Mouse (Mus musculus) forebrain, embryonic 13.5 days (tissue): Measurements from ENCODE around the gene Zfp773. TPM values are rescaled to one million over a fixed set of nuclear protein-coding genes. Genes with fewer than 3 reads are reported as not detected.
"Not testable (repeated sequence)": the region's sequence is repeated elsewhere in the genome, so short reads cannot be mapped to it uniquely, and the experiment has no call there.

Source experiments
- ATAC-seq: fragments of 200-750 bp; cut with Nextera tagmentation; 2 replicates; pipeline ENCODE4 v1.8.0; 2017
- H3K27ac ChIP-seq: fragments of 300-500 bp; sonication (generic); 2 replicates; pipeline ENCODE4 v1.5.1; 2015; ENCODE audit warnings: inconsistent platforms, mild to moderate bottlenecking, moderate library complexity
- H3K27me3 ChIP-seq: fragments of 300-500 bp; sonication (generic); 2 replicates; pipeline ENCODE4 v1.6.1; 2015; ENCODE audit warnings: mild to moderate bottlenecking, inconsistent platforms
- H3K36me3 ChIP-seq: fragments of 300-500 bp; sonication (generic); 2 replicates; pipeline ENCODE4 v1.6.1; 2015; ENCODE audit warnings: mild to moderate bottlenecking, inconsistent platforms; ENCODE audit not compliant: poor library complexity, severe bottlenecking
- H3K4me1 ChIP-seq: fragments of 300-500 bp; sonication (generic); 2 replicates; pipeline ENCODE4 v1.6.1; 2015; ENCODE audit warnings: inconsistent platforms
- H3K4me2 ChIP-seq: fragments of 300-500 bp; sonication (generic); 2 replicates; pipeline ENCODE4 v1.6.1; 2015; ENCODE audit warnings: inconsistent platforms, mild to moderate bottlenecking, moderate library complexity
- H3K4me3 ChIP-seq: fragments of 300-500 bp; sonication (generic); 2 replicates; pipeline ENCODE4 v1.5.1; 2015; ENCODE audit warnings: mild to moderate bottlenecking, inconsistent platforms
- H3K9ac ChIP-seq: fragments of 300-500 bp; sonication (generic); 2 replicates; pipeline ENCODE4 v1.6.1; 2015; ENCODE audit warnings: mild to moderate bottlenecking, inconsistent platforms
- H3K9me3 ChIP-seq: fragments of 300-500 bp; sonication (generic); replicated peaks from 2 replicates; pipeline ENCODE4 v1.6.1; 2016; ENCODE audit warnings: inconsistent platforms
- WGBS: fragments of 180-500 bp; shearing (Covaris S2); methylation state at CpG from one replicate; pipeline ENCODE4 v1.1.7; 2015; 5-methylcytosine and 5-hydroxymethylcytosine counted together
- polyA plus RNA-seq: library from polyadenylated mRNA; unstranded; fragments of >200 nt; fragmentation: Nextera tagmentation; extraction: Ambion mirVana; gene quantifications from 2 replicates; pipeline ENCODE4 v1.2.1, GENCODE M21; 2015

Gene Zfp773
- polyA plus RNA-seq: 14.3 and 14.8 TPM in 2 replicates

DNA sequence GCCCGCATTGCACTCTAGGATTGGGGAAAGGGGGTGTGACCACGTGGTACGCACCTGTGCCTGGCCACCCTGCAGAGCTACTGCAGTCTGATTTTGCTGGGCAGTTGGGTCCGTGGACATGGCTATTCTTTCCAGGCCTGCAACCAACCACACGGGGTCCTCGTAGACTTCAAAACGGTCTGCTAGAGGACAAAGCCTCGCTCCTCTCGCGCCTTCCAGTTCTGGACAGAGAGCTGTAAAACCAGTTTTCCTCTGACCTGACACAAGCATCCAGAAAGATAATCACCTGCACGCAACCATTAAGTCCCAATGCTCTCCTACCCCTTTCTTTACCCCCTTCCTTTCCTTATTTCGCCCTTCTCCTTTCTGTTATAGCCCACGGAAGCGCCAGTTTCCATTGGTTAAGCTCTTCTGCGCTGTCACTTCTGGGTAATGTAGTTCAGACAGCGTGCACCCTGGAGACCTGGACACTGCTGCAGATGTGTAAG is at the start of gene Zfp773:
Gene Zfp773 (minus strand): TSS at position 377 of the 488 bp plus-strand sequence.
- Histone ChIP-seq H3K27me3 (no peaks in the 10 kb centered on the region), H3K9ac (peak within 1 kb of the TSS; percentile 75), H3K4me2 (peak within 1 kb of the TSS; percentile 65), H3K4me3 (peak within 1 kb of the TSS; percentile 54), H3K9me3 (no peaks in the 10 kb centered on the region), H3K36me3 (peaks cover 24% of the 10 kb centered on the region), H3K27ac (peak within 1 kb of the TSS; percentile 54; the same call in 1 of the 2 replicates), H3K4me1 (peaks cover 14% of the 10 kb centered on the region)
- ATAC-seq: peak; percentile 98
- 6% methylated on average over 16 of the region's 16 CpGs for WGBS

DNA sequence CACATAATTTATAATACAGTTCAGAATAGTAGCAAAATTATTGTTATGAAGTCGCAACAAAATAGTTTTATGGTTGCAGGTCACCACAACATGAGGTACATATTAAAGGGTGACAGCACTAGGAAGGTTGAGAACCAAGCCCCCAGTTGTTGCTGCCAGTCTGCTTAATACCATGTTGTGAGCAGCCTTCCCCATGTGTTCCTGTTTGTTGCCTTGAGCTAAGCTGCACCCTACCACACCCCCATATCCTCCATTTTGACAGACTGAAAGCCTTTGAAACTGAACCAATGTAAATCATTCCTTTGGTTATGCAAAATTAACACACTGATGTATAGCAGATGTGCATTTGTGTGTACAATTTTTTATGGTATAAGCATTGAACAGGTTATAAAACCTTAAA is 49.3 kb upstream of the Zfp773 start:
- WGBS: 90% methylated on average over 1 of the region's 1 CpGs
- Histone ChIP-seq H3K36me3 (peaks cover 29% of the 10 kb centered on the region), H3K9ac (no peak overlapping the region), H3K9me3 (no peaks in the 10 kb centered on the region), H3K4me3 (no peak overlapping the region), H3K4me1 (no peaks in the 10 kb centered on the region), H3K4me2 (no peak overlapping the region), H3K27ac (no peak overlapping the region), H3K27me3 (no peaks in the 10 kb centered on the region)
- ATAC-seq: no peak

DNA sequence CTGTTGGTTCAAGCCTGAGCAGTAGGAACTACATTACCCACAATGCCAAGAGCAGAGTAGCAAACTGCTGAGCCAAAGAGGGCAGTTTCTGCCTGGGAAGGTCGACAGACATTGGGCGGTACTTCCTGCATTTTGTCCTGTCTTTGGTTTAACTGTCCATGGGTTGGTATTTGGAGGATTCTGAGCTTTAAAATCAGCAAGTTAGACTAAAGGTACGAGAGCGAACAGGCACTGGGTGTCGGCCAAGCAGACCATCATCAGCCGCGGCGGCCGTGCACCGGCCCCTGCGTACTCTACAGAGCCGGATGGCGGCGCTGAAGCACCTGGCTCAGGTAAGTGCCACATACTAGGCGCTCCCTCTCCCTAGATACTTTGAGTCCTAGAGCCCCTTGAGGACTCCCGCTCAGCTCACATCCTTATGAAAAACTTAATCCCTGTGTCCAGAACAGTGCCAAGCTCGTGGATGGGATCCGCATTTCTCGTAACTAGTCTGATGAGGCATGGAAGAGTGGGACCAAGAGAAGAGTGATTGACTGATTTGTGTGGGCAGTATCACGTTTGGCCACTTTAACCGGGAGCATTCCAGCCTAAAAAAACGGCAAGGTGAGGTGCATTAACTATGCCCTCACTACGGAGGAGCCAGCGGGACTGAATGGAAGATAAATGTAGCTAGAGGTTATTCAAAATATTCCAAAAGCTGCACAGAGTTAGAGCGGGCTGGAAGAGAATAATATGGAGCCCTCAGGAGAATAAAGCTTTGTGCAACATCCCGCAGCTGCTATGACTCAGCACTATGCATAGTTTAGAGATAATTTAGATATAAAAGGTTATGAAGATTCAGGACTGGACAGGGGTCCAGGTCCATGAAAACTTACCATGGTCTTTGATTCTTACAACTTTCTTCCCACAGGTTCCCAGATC is 34.9 kb upstream of the Zfp773 start, which contains the start of gene Zfp418:
Gene Zfp418 (plus strand): TSS at position 104 of the 921 bp plus-strand sequence.
- Histone ChIP-seq H3K27ac (no peak within 1 kb of the TSS), H3K4me3 (peak within 1 kb of the TSS; percentile 60), H3K9ac (peak within 1 kb of the TSS; percentile 74), H3K27me3 (no peaks in the 10 kb centered on the region), H3K36me3 (peaks cover 16% of the 10 kb centered on the region), H3K9me3 (no peaks in the 10 kb centered on the region), H3K4me2 (peak within 1 kb of the TSS; percentile 70), H3K4me1 (peaks cover 7% of the 10 kb centered on the region)
- peak; percentile 98 for ATAC-seq
- 2% methylated on average over 26 of the region's 26 CpGs for WGBS

DNA sequence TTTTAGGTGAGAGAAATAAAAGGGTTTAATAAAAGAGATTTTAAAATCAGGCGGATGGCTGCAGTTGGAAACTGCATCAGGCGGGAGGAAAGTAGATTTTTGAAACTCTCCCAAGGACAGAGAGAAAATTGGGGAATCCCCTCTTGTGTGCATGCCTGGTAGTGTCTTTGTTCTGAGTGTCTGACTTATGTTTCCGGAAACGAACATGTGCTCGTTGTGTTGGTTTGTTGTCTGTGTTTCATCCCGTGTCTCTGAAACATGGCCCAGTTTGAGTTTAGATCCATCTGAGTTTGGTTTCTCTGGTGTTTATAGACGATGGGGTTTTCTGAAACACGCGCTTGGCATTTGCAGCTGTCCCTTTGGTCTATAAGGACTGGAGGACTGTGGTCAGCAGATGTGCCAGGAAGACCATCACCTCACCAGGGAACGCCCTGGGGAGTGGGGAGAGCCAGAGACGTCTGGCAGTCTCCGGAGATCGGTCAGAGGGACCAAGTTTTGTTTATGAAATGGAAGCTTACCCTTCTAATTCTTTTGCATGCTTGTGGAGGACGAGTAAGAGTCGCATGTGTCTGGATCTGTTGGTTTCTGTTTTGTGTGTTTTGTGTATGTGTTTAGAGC is 9.5 kb upstream of the Zfp773 start:
- 91% methylated on average over 15 of the region's 15 CpGs for WGBS
- no peak overlapping the region for H3K4me2 ChIP-seq
- no peak overlapping the region for H3K27ac ChIP-seq
- H3K9ac ChIP-seq: no peak overlapping the region
- no peaks in the 10 kb centered on the region for H3K36me3 ChIP-seq
- H3K4me3 ChIP-seq: no peak overlapping the region
- no peak for ATAC-seq
- H3K4me1 ChIP-seq: no peaks in the 10 kb centered on the region
- peaks cover 12% of the 10 kb centered on the region for H3K9me3 ChIP-seq
- no peaks in the 10 kb centered on the region for H3K27me3 ChIP-seq

- H3K4me1 ChIP-seq: no peaks in the 10 kb centered on the region
- no peaks in the 10 kb centered on the region for H3K27me3 ChIP-seq
- no peaks in the 10 kb centered on the region for H3K36me3 ChIP-seq
- no peak overlapping the region for H3K4me3 ChIP-seq
- H3K4me2 ChIP-seq: no peak overlapping the region
- peaks cover 12% of the 10 kb centered on the region for H3K9me3 ChIP-seq
- H3K9ac ChIP-seq: no peak overlapping the region
- ATAC-seq: no peak
- H3K27ac ChIP-seq: no peak overlapping the region
- 95% methylated on average over 1 of the region's 1 CpGs for WGBS
These were observed 7.7 kb upstream of the Zfp773 start for GRCm38 (mm10) chr7:7144215-7144614.

GRCm38 (mm10) chr7:7132751-7133150 is 3.8 kb downstream of the Zfp773 start:
- Histone ChIP-seq H3K36me3 (peaks cover 36% of the 10 kb centered on the region), H3K27me3 (no peaks in the 10 kb centered on the region), H3K4me2 (no peak overlapping the region), H3K4me1 (peaks cover 14% of the 10 kb centered on the region), H3K4me3 (no peak overlapping the region), H3K27ac (no peak overlapping the region), H3K9me3 (no peaks in the 10 kb centered on the region; the same call in 1 of the 2 replicates), H3K9ac (no peak overlapping the region)
- WGBS: 72% methylated on average over 8 of the region's 8 CpGs
- ATAC-seq: no peak

DNA sequence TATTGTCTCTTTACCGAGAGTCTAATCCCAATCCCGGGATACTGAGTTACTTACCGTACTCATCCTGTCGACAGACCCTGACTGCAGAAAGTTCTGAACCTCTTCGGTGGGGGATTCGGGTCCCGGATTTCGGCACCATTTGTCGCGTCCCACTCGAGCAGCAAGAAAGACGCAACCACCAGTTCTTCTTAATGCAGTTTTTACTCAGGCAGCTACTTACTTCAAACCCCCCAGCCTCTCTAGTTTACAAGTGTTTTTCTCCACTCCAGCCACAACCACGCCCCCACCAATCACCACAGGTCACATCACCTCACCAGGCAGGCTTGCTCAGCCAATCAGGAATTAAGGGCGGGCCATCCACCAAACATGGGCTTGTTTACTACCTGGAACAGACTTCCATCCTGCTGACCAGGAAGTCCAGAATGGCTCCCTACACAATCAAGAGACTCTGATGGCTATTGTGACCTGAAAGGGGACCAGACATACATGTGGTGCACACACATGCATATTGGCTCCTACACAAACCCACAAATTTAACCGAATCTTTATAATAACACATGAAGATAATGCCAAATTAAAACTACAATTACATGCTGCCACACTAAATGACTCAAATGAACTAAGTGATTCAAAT is 5.9 kb downstream of the Zfp773 start:
- not testable (repeated sequence) for H3K4me1 ChIP-seq, ATAC-seq
- WGBS: 95% methylated on average over 15 of the region's 15 CpGs

DNA sequence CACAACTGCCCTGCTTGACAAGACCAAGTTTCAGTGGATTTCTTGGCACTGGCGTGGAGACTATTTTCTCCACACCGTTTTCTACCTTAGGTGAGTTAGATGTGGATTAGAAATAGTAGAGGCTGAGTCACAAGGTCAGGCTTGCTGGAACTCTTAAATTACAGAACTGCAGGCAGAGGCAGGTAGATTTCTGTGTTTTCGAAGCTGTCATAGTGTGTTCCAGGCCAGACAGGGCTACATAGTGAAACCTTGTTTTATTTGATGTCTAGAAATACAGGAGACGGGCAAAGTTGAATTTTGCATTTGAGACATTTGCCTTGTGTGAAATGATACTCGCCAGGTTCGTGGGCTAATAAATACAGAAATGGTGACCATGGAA is 15.0 kb downstream of the Zfp773 start:
- Histone ChIP-seq H3K27me3 (no peaks in the 10 kb centered on the region), H3K9ac (no peak overlapping the region), H3K36me3 (peaks cover 26% of the 10 kb centered on the region), H3K9me3 (no peaks in the 10 kb centered on the region), H3K4me2 (peak overlapping the region; percentile 65), H3K4me3 (peak overlapping the region; percentile 59), H3K27ac (no peak overlapping the region), H3K4me1 (peaks cover 10% of the 10 kb centered on the region)
- no peak for ATAC-seq
- 53% methylated on average over 6 of the region's 6 CpGs for WGBS

More for the DNA sequence above, 5.9 kb downstream of the Zfp773 start:
- not testable (repeated sequence) for H3K27ac ChIP-seq, H3K4me3 ChIP-seq, H3K9me3 ChIP-seq, H3K27me3 ChIP-seq, H3K9ac ChIP-seq, H3K4me2 ChIP-seq
- peaks cover 36% of the 10 kb centered on the region for H3K36me3 ChIP-seq

DNA sequence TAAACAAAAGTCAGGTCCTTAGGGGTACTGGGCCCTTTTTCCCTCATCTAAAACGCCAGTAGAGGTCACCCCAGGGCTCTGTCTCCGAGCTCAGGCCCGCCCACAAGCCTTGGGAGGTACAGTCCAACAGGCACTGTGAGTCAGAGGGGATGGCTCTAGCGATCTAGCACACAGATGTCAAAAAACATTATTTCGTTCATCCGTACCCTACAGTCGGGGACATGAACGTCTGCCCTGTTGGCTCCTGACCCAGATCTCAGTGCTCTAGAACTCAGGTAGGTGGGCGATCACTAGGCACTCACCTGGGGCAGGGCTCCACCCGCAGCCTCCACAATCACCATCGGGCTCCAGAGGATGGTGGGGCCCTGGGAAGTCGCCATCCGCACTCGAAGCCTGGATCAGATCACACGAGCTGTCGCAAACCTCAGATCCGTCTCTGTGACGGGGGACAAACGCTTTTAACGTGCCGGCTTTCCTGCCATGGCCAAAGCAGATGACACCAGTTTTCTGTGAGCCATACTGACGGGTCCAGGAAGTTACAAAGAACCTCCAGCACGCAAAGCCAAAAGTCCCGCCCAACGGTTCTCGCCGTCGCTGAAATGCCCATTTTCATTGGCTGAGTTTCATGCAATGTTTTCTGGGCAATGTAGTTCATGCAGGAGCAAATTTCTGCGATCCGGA is 15.5 kb downstream of the Zfp773 start, which contains the start of gene Zfp954:
Gene Zfp954 (minus strand): TSS at position 568 of the 681 bp plus-strand sequence.
- peak within 1 kb of the TSS; percentile 59 for H3K4me3 ChIP-seq
- H3K9ac ChIP-seq: peak within 1 kb of the TSS; percentile 74
- H3K9me3 ChIP-seq: no peaks in the 10 kb centered on the region
- WGBS: under 1% methylated on average over 30 of the region's 30 CpGs
- H3K36me3 ChIP-seq: peaks cover 32% of the 10 kb centered on the region
- no peak within 1 kb of the TSS for H3K27ac ChIP-seq
- peak within 1 kb of the TSS; percentile 65 for H3K4me2 ChIP-seq
- peak; percentile 94 for ATAC-seq
- H3K4me1 ChIP-seq: peaks cover 10% of the 10 kb centered on the region
- no peaks in the 10 kb centered on the region for H3K27me3 ChIP-seq

- Histone ChIP-seq H3K4me1 (peaks cover 10% of the 10 kb centered on the region), H3K9me3 (no peaks in the 10 kb centered on the region), H3K36me3 (peaks cover 57% of the 10 kb centered on the region), H3K4me2 (no peak overlapping the region), H3K9ac (no peak overlapping the region), H3K27ac (no peak overlapping the region), H3K27me3 (no peaks in the 10 kb centered on the region), H3K4me3 (no peak overlapping the region)
- WGBS: 85% methylated on average over 2 of the region's 2 CpGs
- no peak for ATAC-seq
These were observed 18.1 kb downstream of the Zfp773 start for GRCm38 (mm10) chr7:7118441-7118840.

GRCm38 (mm10) chr7:7108501-7108900 is 28.1 kb downstream of the Zfp773 start:
- ATAC-seq: no peak
- no peaks in the 10 kb centered on the region for H3K4me1 ChIP-seq
- H3K27ac ChIP-seq: no peak overlapping the region
- WGBS: 92% methylated on average over 7 of the region's 7 CpGs
- no peak overlapping the region for H3K4me2 ChIP-seq
- no peaks in the 10 kb centered on the region for H3K27me3 ChIP-seq
- H3K4me3 ChIP-seq: no peak overlapping the region
- peaks cover 6% of the 10 kb centered on the region; the same call in 1 of the 2 replicates for H3K36me3 ChIP-seq
- H3K9ac ChIP-seq: no peak overlapping the region
- H3K9me3 ChIP-seq: peaks cover 13% of the 10 kb centered on the region
